Mouse (Mus musculus) testis, adult 2 months (tissue): ENCODE measurements around the gene Angptl4. TPM values are rescaled to one million over a fixed set of nuclear protein-coding genes. Genes with fewer than 3 reads are reported as not detected.

ENCODE experiments used
- H3K27ac ChIP-seq: fragments of 200-500 bp; 2 replicates; pipeline ENCODE4 v1.5.1; 2012; ENCODE audit warnings: low read depth, low read length; ENCODE audit not compliant: control insufficient read depth, insufficient read depth
- H3K27me3 ChIP-seq: fragments of 200-500 bp; 2 replicates; pipeline ENCODE4 v1.6.1; 2012; ENCODE audit warnings: mild to moderate bottlenecking, low read length, moderate library complexity; ENCODE audit not compliant: control insufficient read depth, insufficient read depth
- H3K36me3 ChIP-seq: fragments of 200-500 bp; 2 replicates; pipeline ENCODE4 v1.6.1; 2012; ENCODE audit warnings: mild to moderate bottlenecking, low read length; ENCODE audit not compliant: control insufficient read depth, insufficient read depth
- H3K4me1 ChIP-seq: fragments of 200-500 bp; 2 replicates; pipeline ENCODE4 v1.6.1; 2012; ENCODE audit warnings: low read length; ENCODE audit not compliant: control insufficient read depth, insufficient read depth
- H3K4me3 ChIP-seq: fragments of 200-500 bp; 2 replicates; pipeline ENCODE4 v1.5.1; 2012; ENCODE audit warnings: low read depth, mild to moderate bottlenecking, low read length, moderate library complexity, mixed read lengths; ENCODE audit not compliant: control insufficient read depth
- CTCF ChIP-seq: fragments of 200-500 bp; IDR thresholded peaks from 2 replicates; pipeline ENCODE4 v1.5.1; 2012; ENCODE audit warnings: low read depth, mild to moderate bottlenecking, inconsistent platforms, low read length, moderate library complexity; ENCODE audit not compliant: control insufficient read depth, insufficient read depth, insufficient replicate concordance
- POLR2A ChIP-seq: fragments of 200-500 bp; IDR thresholded peaks from 2 replicates; pipeline ENCODE4 v1.6.1; 2012; ENCODE audit warnings: low read depth, mild to moderate bottlenecking, inconsistent platforms, low read length, moderate library complexity; ENCODE audit not compliant: control insufficient read depth
- polyA plus RNA-seq: library from polyadenylated mRNA; depleted of rRNA; stranded (reverse); fragments of >200 nt; gene quantifications from 2 replicates; pipeline ENCODE4 v1.2.3, GENCODE M21; 2012; rRNA removed

The Angptl4 gene
- polyA plus RNA-seq, 1 experiment = 3.3 TPM

DNA sequence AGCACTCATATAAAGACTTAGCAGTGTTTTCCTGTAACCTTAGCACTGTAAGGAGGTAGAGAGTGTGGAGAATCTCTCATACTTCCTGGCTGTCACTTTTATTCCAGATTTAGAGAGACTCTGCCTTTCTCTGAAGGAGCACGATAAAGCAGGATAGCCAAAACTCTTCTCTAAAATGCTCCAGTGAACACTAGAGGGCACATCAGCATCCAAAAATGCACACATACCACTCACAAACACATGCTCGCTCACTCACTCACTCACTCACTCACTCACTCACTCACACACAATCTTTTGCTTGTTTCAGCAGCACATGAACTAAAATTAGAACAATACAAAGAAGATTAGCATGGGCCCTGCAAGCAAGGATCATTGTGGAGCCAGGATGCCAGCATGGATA lies 52.4 kb downstream of the Angptl4 start:
- H3K27me3 ChIP-seq = no peaks in the 10 kb centered on the region
- no peaks in the 10 kb centered on the region for H3K4me1 ChIP-seq
- TF ChIP-seq POLR2A (no peak), CTCF (no peak)
- no peak overlapping the region for H3K27ac ChIP-seq
- no peaks in the 10 kb centered on the region for H3K36me3 ChIP-seq
- H3K4me3 ChIP-seq = no peak overlapping the region

- Histone ChIP-seq H3K36me3 (no peaks in the 10 kb centered on the region), H3K4me1 (no peaks in the 10 kb centered on the region)
- TF ChIP-seq POLR2A (no peak), CTCF (no peak)
These were observed 53.2 kb downstream of the Angptl4 start for GRCm38 (mm10) chr17:33728396-33728795.

More at GRCm38 (mm10) chr17:33728396-33728795, 53.2 kb downstream of the Angptl4 start:
- Histone ChIP-seq H3K27ac (no peak overlapping the region), H3K4me3 (no peak overlapping the region), H3K27me3 (no peaks in the 10 kb centered on the region)

Other genes with a start within 250 kb of the Angptl4 start
- 0.27 and 0.46 TPM in 2 replicates for gene Myo1f, start 226.1 kb downstream of the Angptl4 start, polyA plus RNA-seq
- 33.0 and 33.9 TPM in 2 replicates for gene Zfp414, start 152.7 kb downstream of the Angptl4 start, polyA plus RNA-seq
- gene Pram1, start 143.8 kb downstream of the Angptl4 start, polyA plus RNA-seq = 0.25 and 0.33 TPM in 2 replicates
- gene Hnrnpm, start 95.0 kb downstream of the Angptl4 start, polyA plus RNA-seq = 75.6 and 92.2 TPM in 2 replicates
- gene March2, start 63.2 kb downstream of the Angptl4 start, polyA plus RNA-seq = 92.4 and 96.3 TPM in 2 replicates
- gene Rab11b, start 21.3 kb downstream of the Angptl4 start, polyA plus RNA-seq = 184 and 196 TPM in 2 replicates
- 146 and 156 TPM in 2 replicates for gene Kank3, start 28.7 kb upstream of the Angptl4 start, polyA plus RNA-seq
- gene Rps28, start 42.7 kb upstream of the Angptl4 start, polyA plus RNA-seq = 716 and 819 TPM in 2 replicates
- gene Ndufa7, start 42.7 kb upstream of the Angptl4 start, polyA plus RNA-seq = 601 and 663 TPM in 2 replicates
- gene Cd320, start 61.3 kb upstream of the Angptl4 start, polyA plus RNA-seq = 264 and 291 TPM in 2 replicates
- not detected in 2 replicates for gene Gm7029, start 92.0 kb upstream of the Angptl4 start, polyA plus RNA-seq
- gene Kifc1, start 108.8 kb upstream of the Angptl4 start, polyA plus RNA-seq = 7.7 and 8.6 TPM in 2 replicates
- not detected in 2 replicates for gene Platr17, start 123.3 kb upstream of the Angptl4 start, polyA plus RNA-seq
- 157 and 183 TPM in 2 replicates for gene Daxx, start 127.6 kb upstream of the Angptl4 start, polyA plus RNA-seq
- 71.7 and 80.8 TPM in 2 replicates for gene Tapbp, start 134.1 kb upstream of the Angptl4 start, polyA plus RNA-seq
- gene Zbtb22, start 134.1 kb upstream of the Angptl4 start, polyA plus RNA-seq = 65.0 and 66.5 TPM in 2 replicates
- gene Rgl2, start 147.7 kb upstream of the Angptl4 start, polyA plus RNA-seq = 83.4 and 93.0 TPM in 2 replicates
- gene Pfdn6, start 158.5 kb upstream of the Angptl4 start, polyA plus RNA-seq = 54.8 and 58.7 TPM in 2 replicates
- 25.1 and 25.4 TPM in 2 replicates for gene Wdr46, start 158.8 kb upstream of the Angptl4 start, polyA plus RNA-seq
- gene B3galt4, start 169.7 kb upstream of the Angptl4 start, polyA plus RNA-seq = 9.1 and 10.4 TPM in 2 replicates
- 45.7 and 48.5 TPM in 2 replicates for gene Vps52, start 174.0 kb upstream of the Angptl4 start, polyA plus RNA-seq
- gene Rps18, start 174.2 kb upstream of the Angptl4 start, polyA plus RNA-seq = 212 and 239 TPM in 2 replicates
- gene H2-K1, start 218.5 kb upstream of the Angptl4 start, polyA plus RNA-seq = 276 and 298 TPM in 2 replicates
- 27.8 and 31.4 TPM in 2 replicates for gene Ring1, start 242.8 kb upstream of the Angptl4 start, polyA plus RNA-seq
- gene H2-Ke6, start 246.2 kb upstream of the Angptl4 start, polyA plus RNA-seq = 24.5 and 25.0 TPM in 2 replicates
- gene Slc39a7, start 249.9 kb upstream of the Angptl4 start, polyA plus RNA-seq = 33.4 and 36.3 TPM in 2 replicates
- 25.5 and 28.0 TPM in 2 replicates for gene Rxrb, start 250.0 kb upstream of the Angptl4 start, polyA plus RNA-seq